Mouse (Mus musculus) neural tube, embryonic 15.5 days (tissue): ENCODE measurements around the gene Apon. TPM values are rescaled to one million over a fixed set of nuclear protein-coding genes. Genes with fewer than 3 reads are reported as not detected.
"Not testable (repeated sequence)": the region's sequence is repeated elsewhere in the genome, so short reads cannot be mapped to it uniquely, and the experiment has no call there.

Source experiments
- ATAC-seq: fragments of 200-750 bp; cut with Nextera tagmentation; 2 replicates; pipeline ENCODE4 v1.8.0; 2017; ENCODE audit warnings: mild to moderate bottlenecking, moderate TSS enrichment, moderate library complexity; ENCODE audit not compliant: low FRiP score
- H3K27ac ChIP-seq: fragments of 300-500 bp; sonication (generic); replicated peaks from 2 replicates; pipeline ENCODE4 v1.5.1; 2015; ENCODE audit warnings: mild to moderate bottlenecking, inconsistent platforms
- H3K27me3 ChIP-seq: fragments of 300-500 bp; sonication (generic); replicated peaks from 2 replicates; pipeline ENCODE4 v1.6.1; 2015; ENCODE audit warnings: inconsistent platforms
- H3K36me3 ChIP-seq: fragments of 300-500 bp; sonication (generic); 2 replicates; pipeline ENCODE4 v1.6.1; 2015; ENCODE audit warnings: inconsistent platforms
- H3K4me1 ChIP-seq: fragments of 300-500 bp; sonication (generic); 2 replicates; pipeline ENCODE4 v1.6.1; 2015; ENCODE audit warnings: inconsistent platforms
- H3K4me2 ChIP-seq: fragments of 300-500 bp; sonication (generic); 2 replicates; pipeline ENCODE4 v1.6.1; 2015; ENCODE audit warnings: inconsistent platforms, mild to moderate bottlenecking, moderate library complexity
- H3K4me3 ChIP-seq: fragments of 300-500 bp; sonication (generic); replicated peaks from 2 replicates; pipeline ENCODE4 v1.5.1; 2015; ENCODE audit warnings: mild to moderate bottlenecking, inconsistent platforms
- H3K9ac ChIP-seq: fragments of 300-500 bp; sonication (generic); replicated peaks from 2 replicates; pipeline ENCODE4 v1.6.1; 2015; ENCODE audit warnings: mild to moderate bottlenecking, inconsistent platforms
- H3K9me3 ChIP-seq: fragments of 300-500 bp; sonication (generic); replicated peaks from 2 replicates; pipeline ENCODE4 v1.6.1; 2016; ENCODE audit warnings: inconsistent platforms
- WGBS: fragments of 180-500 bp; shearing (Covaris S2); methylation state at CpG from one replicate; pipeline ENCODE4 v1.1.7; 2015; ENCODE audit warnings: mixed read lengths; 5-methylcytosine and 5-hydroxymethylcytosine counted together
- polyA plus RNA-seq: library from polyadenylated mRNA; unstranded; fragments of >200 nt; fragmentation: Nextera tagmentation; extraction: Ambion mirVana; gene quantifications from 2 replicates; pipeline ENCODE4 v1.2.1, GENCODE M21; 2015

Apon gene
- polyA plus RNA-seq, 1 experiment from 2014 or later, result not detected

DNA sequence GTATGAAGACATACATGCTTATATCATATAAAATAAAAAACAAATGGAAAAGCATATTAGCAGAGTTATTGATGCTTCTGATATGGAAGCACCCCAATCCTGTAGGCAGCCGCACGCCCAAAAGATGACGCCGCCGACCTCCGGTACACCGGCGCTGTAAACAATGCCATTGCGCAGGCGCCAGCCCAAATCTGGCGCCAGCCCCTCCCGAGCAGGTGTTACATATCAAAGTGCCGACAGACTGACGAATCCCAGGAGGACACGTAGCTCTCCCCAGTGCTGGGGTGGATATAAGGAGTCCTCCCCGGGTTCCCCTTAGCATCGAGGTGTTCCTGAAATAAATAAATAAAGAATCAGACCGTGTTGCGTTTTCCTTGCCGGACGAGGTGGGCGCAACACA is 8.4 kb downstream of the Apon start:
- Histone ChIP-seq H3K4me1 (no peaks in the 10 kb centered on the region), H3K4me2 (no peak overlapping the region), H3K9ac (no peak overlapping the region), H3K4me3 (no peak overlapping the region), H3K9me3 (no peaks in the 10 kb centered on the region), H3K27me3 (no peaks in the 10 kb centered on the region), H3K27ac (no peak overlapping the region), H3K36me3 (no peaks in the 10 kb centered on the region)
- ATAC-seq, result no peak
- WGBS, result 81% methylated on average over 22 of the region's 22 CpGs

DNA sequence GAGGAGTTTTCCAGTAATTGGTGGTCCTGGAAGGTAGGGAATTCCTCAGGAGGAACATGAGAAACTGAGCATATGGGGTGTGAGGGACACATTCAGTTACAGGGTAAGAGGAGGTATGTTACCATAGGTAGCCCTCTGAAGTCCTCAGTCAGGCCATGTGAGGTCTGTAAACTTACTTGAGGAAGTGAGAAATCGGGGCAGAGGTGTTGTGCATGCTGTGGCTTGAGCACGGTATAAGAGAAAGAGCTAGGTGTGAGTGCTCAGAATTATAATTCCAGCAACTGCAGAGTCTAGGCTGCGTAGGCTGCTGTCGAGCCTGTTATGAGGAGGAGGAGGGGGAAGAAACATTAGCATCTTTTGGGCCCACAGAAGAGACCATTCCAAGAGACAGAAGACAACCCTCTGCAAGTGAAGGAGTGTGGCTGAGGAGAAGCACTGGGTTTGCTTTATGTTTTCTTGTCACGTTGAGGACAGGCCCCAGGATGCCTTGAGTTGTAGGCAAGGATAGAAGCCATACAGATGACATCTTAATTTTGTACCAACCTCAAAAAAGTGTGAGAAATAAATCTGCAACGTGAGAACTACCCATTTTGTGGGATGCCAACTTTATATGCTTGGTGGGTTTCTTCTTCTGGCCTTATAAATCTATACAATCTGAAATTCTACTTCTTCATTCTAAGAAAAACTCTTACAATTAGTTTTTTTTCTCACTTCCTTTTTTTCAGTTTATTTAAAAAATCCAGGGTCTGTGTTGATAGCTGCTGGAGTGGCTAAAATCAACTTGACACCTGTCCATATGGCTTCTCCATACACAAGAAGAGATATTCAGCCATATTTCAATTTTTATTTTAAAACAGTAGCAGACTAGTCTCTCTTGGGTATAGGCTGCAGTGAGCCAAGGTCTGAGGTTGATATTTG is 9.8 kb downstream of the Apon start:
- Histone ChIP-seq H3K4me3 (no peak overlapping the region), H3K36me3 (no peaks in the 10 kb centered on the region), H3K4me2 (no peak overlapping the region), H3K4me1 (no peaks in the 10 kb centered on the region), H3K9me3 (no peaks in the 10 kb centered on the region), H3K9ac (no peak overlapping the region), H3K27me3 (no peaks in the 10 kb centered on the region), H3K27ac (no peak overlapping the region)
- ATAC-seq, result no peak
- whole genome bisulfite sequencing, result 78% methylated on average over 6 of the region's 6 CpGs

DNA sequence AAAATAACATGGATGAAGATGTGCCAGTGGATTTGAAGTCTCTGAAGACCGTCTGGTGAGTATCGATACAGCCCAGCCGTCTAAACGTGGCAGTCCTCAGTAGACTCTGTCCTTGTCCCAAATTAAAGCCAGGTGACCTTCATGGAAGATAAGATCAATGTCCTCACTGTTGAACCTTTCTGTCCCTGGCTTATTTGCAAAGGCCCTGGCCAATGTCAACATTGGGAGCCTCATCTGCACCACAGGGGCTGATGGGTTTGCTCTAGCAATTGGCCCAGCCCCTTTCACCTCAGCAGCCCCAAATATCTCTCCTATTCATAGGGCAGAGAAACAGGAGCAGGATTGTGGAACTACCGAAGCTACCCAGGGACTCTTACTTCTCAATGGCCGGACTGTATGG is 14.5 kb downstream of the Apon start, which contains the start of gene Apof:
Gene Apof (plus strand): TSS at position 301 of the 400 bp plus-strand sequence.
- no peak within 1 kb of the TSS for H3K4me2 ChIP-seq
- WGBS, result 86% methylated on average over 6 of the region's 6 CpGs
- no peak for ATAC-seq

DNA sequence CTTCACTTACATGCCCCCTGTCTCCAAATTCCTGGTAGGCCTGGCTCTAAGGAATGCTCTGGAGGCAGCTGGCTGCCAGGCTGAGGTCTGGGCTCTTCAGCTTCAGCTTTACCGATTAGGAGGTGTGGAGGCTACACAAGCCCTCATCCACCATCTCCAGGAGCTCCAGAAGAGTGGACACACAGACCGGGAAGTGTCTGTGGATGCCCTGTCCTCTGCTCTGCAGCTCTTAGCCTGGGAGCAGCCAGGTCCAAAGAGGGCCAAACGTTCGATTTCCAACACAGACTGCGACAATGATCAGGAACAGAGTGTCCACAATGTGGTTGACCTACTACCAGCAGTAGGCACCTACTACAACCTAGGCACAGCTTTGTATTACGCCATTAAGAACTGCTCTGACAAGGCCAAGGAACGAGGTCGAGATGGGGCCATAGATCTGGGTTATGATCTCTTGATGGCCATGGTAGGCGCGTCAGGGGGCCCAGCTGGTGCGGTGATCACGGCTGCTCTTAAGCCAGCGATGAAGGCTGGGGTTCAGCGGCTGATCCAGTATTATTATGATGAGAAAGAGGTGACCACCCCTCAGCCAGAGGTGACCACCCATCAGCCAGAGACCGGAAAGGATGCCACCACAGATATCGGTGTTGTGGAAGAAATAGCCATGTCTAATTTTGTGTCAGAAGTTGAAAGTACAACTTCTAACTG is 15.5 kb downstream of the Apon start:
- H3K4me1 ChIP-seq, result peaks cover 7% of the 10 kb centered on the region; the same call in 1 of the 2 replicates
- no peaks in the 10 kb centered on the region for H3K27me3 ChIP-seq
- H3K4me2 ChIP-seq, result peak overlapping the region; percentile 75; the same call in 1 of the 2 replicates
- no peaks in the 10 kb centered on the region for H3K36me3 ChIP-seq
- ATAC-seq, result no peak
- H3K27ac ChIP-seq, result no peak overlapping the region
- no peak overlapping the region for H3K9ac ChIP-seq
- WGBS, result 90% methylated on average over 16 of the region's 16 CpGs
- no peak overlapping the region for H3K4me3 ChIP-seq
- H3K9me3 ChIP-seq, result no peaks in the 10 kb centered on the region

More for the DNA sequence above, 14.5 kb downstream of the Apon start, which contains the start of gene Apof:
- Histone ChIP-seq H3K9me3 (no peaks in the 10 kb centered on the region), H3K9ac (no peak within 1 kb of the TSS), H3K36me3 (no peaks in the 10 kb centered on the region), H3K27me3 (no peaks in the 10 kb centered on the region), H3K27ac (no peak within 1 kb of the TSS), H3K4me1 (peaks cover 7% of the 10 kb centered on the region; the same call in 1 of the 2 replicates), H3K4me3 (no peak within 1 kb of the TSS)

DNA sequence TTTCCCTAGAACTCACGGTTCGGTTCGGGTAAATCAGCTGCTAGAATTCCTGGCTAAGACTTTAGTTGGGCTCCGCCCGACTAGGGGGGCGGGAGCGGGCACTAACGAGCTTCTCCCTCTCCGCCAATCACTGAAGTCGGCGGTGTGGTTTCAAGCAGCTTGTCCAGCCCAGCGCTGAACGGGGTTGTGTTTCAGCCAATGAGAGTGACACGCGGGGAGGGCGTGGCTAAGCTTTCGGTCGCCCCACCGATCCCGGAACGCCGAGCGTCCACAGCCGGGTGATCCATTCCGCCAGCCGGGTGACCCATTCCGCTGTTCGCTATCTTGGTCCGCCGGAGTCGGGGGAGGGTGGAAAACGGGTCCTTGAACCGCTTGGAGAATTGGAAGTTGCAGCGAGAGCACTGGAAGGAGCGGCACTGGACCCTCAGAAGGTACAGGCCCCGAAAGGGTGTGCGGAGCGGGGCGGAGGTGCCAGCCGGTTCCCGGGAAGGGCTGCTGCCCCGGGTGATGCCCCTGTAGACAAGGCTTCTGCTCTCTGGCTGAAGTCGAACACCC is 16.5 kb downstream of the Apon start, which contains the start of gene Stat2:
Gene Stat2 (plus strand): TSS at position 273 of the 555 bp plus-strand sequence.
- no peaks in the 10 kb centered on the region for H3K36me3 ChIP-seq
- ATAC-seq, result peak; percentile 99
- peaks cover 7% of the 10 kb centered on the region; the same call in 1 of the 2 replicates for H3K4me1 ChIP-seq
- peak within 1 kb of the TSS; percentile 87 for H3K27ac ChIP-seq
- peak within 1 kb of the TSS; percentile 81 for H3K9ac ChIP-seq
- peak within 1 kb of the TSS; percentile 83 for H3K4me3 ChIP-seq
- no peaks in the 10 kb centered on the region for H3K9me3 ChIP-seq
- under 1% methylated on average over 43 of the region's 43 CpGs for WGBS
- H3K27me3 ChIP-seq, result no peaks in the 10 kb centered on the region
- peak within 1 kb of the TSS; percentile 75 for H3K4me2 ChIP-seq

DNA sequence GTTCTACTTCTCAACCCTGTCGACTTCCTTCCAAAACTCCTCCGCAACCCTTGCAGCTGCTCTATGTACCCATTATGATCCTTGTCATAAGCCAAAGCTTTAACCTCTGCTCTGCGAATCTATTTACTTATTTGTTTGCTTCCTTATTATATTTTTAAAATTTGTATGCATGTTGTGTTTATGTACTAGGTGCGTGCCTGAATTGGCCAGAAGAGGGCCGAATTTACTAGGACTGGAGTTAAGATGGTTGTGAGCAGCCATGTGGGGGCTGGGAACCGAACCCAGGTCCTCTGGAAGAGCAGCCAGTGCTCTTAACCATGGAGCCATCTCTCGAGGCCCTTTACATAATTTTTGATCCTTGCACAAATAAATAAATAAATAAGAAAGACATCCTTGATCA is 17.0 kb downstream of the Apon start:
- WGBS, result 44% methylated on average over 7 of the region's 7 CpGs
- no peak; the same call in 1 of the 2 replicates for ATAC-seq
- Histone ChIP-seq H3K27me3 (no peaks in the 10 kb centered on the region), H3K27ac (peak overlapping the region; percentile 87), H3K4me3 (peak overlapping the region; percentile 83), H3K4me1 (peaks cover 7% of the 10 kb centered on the region; the same call in 1 of the 2 replicates), H3K36me3 (no peaks in the 10 kb centered on the region), H3K9ac (peak overlapping the region; percentile 81), H3K4me2 (peak overlapping the region; percentile 75), H3K9me3 (no peaks in the 10 kb centered on the region)

DNA sequence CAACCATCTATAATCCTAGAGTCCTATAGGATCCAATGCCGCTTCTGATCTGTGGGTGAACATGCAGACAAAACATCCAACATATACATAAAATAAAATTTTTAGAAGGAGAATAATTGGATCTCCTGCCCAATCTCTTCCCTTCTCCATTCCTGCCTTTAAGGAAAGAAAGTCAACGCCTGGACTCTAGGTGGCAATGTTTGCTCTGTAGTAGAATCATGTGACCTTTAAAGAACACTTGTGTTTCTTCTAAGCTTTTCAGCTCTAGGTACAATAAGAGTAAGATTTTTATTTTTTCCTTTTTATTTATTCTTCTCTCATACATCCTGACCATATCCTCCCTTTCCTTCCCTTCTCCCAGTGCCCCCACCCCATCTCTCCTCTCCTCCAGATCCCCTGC is 18.0 kb downstream of the Apon start:
- H3K4me2 ChIP-seq, result no peak overlapping the region
- no peak overlapping the region for H3K4me3 ChIP-seq
- H3K27ac ChIP-seq, result no peak overlapping the region
- no peaks in the 10 kb centered on the region for H3K9me3 ChIP-seq
- no peak for ATAC-seq
- no peaks in the 10 kb centered on the region for H3K27me3 ChIP-seq
- no peak overlapping the region for H3K9ac ChIP-seq
- WGBS, result 73% methylated on average over 2 of the region's 2 CpGs
- H3K4me1 ChIP-seq, result peaks cover 7% of the 10 kb centered on the region; the same call in 1 of the 2 replicates
- H3K36me3 ChIP-seq, result peaks cover 7% of the 10 kb centered on the region

DNA sequence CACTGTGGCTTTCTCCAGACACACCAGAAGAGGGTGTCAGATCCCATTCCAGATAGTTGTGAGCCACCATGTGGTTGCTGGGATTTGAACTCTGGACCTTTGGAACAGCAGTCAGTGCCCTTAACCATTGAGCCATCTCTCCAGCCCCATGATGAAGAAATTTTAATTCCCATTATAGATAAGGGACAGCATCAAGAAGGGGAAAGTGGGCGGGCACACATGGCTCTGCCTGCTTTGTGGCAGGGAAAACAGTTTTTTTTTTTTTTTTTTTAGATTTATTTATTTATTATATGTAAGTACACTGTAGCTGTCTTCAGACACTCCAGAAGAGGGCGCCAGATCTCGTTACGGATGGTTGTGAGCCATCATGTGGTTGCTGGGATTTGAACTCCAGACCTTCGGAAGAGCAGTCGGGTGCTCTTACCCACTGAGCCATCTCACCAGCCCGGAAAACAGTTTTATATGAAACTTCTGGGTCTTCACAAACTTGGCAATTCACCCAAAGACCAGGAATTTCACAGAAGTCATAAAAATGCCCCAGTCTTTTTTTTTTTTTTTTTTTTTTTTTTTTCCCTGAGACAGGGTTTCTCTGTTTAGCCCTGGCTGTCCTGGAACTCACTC is 19.0 kb downstream of the Apon start:
- H3K4me1 ChIP-seq, H3K4me3 ChIP-seq, ATAC-seq, H3K9me3 ChIP-seq, H3K9ac ChIP-seq, H3K4me2 ChIP-seq, H3K27ac ChIP-seq, H3K27me3 ChIP-seq: not testable (repeated sequence)
- 88% methylated on average over 6 of the region's 7 CpGs for WGBS
- H3K36me3 ChIP-seq, result peaks cover 14% of the 10 kb centered on the region

DNA sequence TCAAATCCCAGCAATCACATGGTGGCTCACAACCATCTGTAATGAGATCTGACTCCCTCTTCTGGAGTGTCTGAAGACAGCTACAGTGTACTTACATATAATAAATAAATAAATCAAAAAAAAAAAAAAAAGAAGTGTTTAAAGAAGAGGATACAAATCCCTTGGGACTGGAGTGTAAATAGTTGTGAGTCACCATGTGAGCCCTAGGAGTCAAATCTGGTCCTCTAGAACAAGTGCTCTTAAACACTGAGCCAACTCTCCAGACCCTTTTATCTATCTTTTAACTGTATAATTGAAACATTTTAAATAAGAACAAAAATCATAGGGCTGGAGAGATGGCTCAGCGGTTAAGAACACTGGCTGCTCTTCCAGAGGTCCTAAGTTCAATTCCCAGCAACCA is 21.5 kb downstream of the Apon start:
- not testable (repeated sequence) for ATAC-seq, H3K4me3 ChIP-seq, H3K9me3 ChIP-seq, H3K27ac ChIP-seq, H3K4me2 ChIP-seq, H3K27me3 ChIP-seq, H3K9ac ChIP-seq, H3K4me1 ChIP-seq
- peaks cover 32% of the 10 kb centered on the region for H3K36me3 ChIP-seq
- 96% methylated on average over 1 of the region's 1 CpGs for WGBS

DNA sequence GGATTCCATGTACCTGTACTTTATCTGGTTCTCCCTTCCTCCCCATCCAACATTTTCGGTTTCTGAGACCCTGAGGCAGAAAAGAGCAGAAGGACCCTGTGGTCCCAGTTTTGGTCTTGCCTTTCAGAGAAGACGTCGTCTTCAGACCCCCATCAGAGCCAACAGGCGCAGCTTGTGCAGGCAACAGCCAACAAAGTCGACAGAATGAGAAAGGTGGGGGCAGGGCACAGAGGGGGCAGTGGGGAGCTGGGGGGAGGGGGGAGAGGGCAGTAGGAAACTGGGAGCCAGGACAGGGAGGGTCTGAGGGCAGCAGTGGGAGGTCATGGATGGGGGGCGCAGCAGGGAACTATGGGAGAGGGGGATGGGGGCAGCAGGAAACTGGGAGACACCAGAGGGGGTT is 24.3 kb downstream of the Apon start:
- WGBS, result 70% methylated on average over 6 of the region's 6 CpGs
- Histone ChIP-seq H3K27ac (no peak overlapping the region), H3K4me2 (no peak overlapping the region), H3K4me1 (no peaks in the 10 kb centered on the region), H3K36me3 (peaks cover 53% of the 10 kb centered on the region), H3K9me3 (no peaks in the 10 kb centered on the region), H3K27me3 (no peaks in the 10 kb centered on the region), H3K9ac (no peak overlapping the region), H3K4me3 (no peak overlapping the region)
- no peak for ATAC-seq

DNA sequence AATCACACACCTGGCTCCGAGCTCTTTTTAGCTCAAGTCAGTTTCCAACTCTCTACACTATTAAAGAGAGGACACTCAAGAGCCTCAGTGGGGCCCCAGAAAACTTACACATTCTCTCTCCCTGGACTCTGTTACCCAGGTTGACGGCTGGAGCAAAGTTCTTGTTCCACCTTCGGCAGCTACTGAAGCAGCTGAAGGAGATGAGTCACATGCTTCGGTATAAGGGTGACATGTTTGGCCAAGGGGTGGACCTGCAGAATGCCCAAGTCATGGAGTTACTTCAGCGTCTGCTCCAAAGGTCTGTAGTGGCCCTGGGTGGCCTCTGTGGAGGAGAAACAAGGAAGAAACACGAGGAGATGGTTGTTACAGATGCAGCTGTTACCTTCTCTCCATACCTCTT is 27.0 kb downstream of the Apon start:
- no peak for ATAC-seq
- Histone ChIP-seq H3K27ac (no peak overlapping the region), H3K27me3 (no peaks in the 10 kb centered on the region), H3K9ac (no peak overlapping the region), H3K4me3 (no peak overlapping the region), H3K9me3 (no peaks in the 10 kb centered on the region), H3K4me2 (no peak overlapping the region), H3K4me1 (no peaks in the 10 kb centered on the region), H3K36me3 (peaks cover 76% of the 10 kb centered on the region)
- 93% methylated on average over 6 of the region's 6 CpGs for WGBS
